Mouse (Mus musculus) limb, embryonic 13.5 days (tissue): ENCODE results near the gene Mmaa. TPM values are rescaled to one million over a fixed set of nuclear protein-coding genes. Genes with fewer than 3 reads are reported as not detected.

Experiments
- ATAC-seq: fragments of 200-750 bp; cut with Nextera tagmentation; 2 replicates; pipeline ENCODE4 v1.8.0; 2017; ENCODE audit warnings: low read depth, moderate number of reproducible peaks, moderate TSS enrichment; ENCODE audit not compliant: low FRiP score
- H3K27ac ChIP-seq: fragments of 300-500 bp; sonication (generic); 2 replicates; pipeline ENCODE4 v1.5.1; 2015; ENCODE audit warnings: inconsistent platforms, mild to moderate bottlenecking, moderate library complexity
- H3K27me3 ChIP-seq: fragments of 300-500 bp; sonication (generic); 2 replicates; pipeline ENCODE4 v1.6.1; 2015; ENCODE audit warnings: mild to moderate bottlenecking, inconsistent platforms
- H3K36me3 ChIP-seq: fragments of 300-500 bp; sonication (generic); 2 replicates; pipeline ENCODE4 v1.6.1; 2015; ENCODE audit warnings: inconsistent platforms, mild to moderate bottlenecking, moderate library complexity
- H3K4me1 ChIP-seq: fragments of 300-500 bp; sonication (generic); 2 replicates; pipeline ENCODE4 v1.6.1; 2015; ENCODE audit warnings: inconsistent platforms
- H3K4me2 ChIP-seq: fragments of 300-500 bp; sonication (generic); replicated peaks from 2 replicates; pipeline ENCODE4 v1.6.1; 2015; ENCODE audit warnings: inconsistent platforms, mild to moderate bottlenecking, moderate library complexity
- H3K4me3 ChIP-seq: fragments of 300-500 bp; sonication (generic); 2 replicates; pipeline ENCODE4 v1.5.1; 2015; ENCODE audit warnings: moderate library complexity, mild to moderate bottlenecking, inconsistent platforms
- H3K9ac ChIP-seq: fragments of 300-500 bp; sonication (generic); 2 replicates; pipeline ENCODE4 v1.6.1; 2015; ENCODE audit warnings: mild to moderate bottlenecking, inconsistent platforms
- H3K9me3 ChIP-seq: fragments of 300-500 bp; sonication (generic); 2 replicates; pipeline ENCODE4 v1.6.1; 2016; ENCODE audit warnings: inconsistent platforms
- WGBS: fragments of 180-500 bp; shearing (Covaris S2); methylation state at CpG from one replicate; pipeline ENCODE4 v1.1.7; 2015; 5-methylcytosine and 5-hydroxymethylcytosine counted together
- polyA plus RNA-seq: library from polyadenylated mRNA; unstranded; fragments of >200 nt; fragmentation: Nextera tagmentation; extraction: Ambion mirVana; gene quantifications from 2 replicates; pipeline ENCODE4 v1.2.1, GENCODE M21; 2015

Gene Mmaa
- polyA plus RNA-seq, 1 experiment from 2014 or later = 21.3 TPM

DNA sequence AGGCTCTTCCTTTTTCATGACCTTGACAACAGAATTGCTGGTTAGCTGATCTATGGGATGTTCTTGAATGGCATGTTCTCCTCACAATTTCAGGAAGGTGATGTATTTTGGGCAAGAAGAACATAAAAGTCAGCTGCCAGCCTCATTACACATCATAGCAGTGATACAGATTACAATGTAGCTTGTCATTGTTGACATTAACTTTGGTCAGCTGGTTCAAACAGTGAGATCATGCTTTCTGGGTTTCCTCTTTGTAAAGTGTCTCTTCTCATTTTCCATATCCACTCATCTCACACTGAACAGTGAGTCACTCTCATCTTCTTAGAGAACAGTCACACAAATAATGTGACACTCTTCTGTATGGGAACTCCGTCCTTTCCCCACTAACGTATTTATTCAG lies 51.3 kb downstream of the Mmaa start:
- H3K36me3 ChIP-seq = no peaks in the 10 kb centered on the region
- H3K9me3 ChIP-seq = no peaks in the 10 kb centered on the region
- ATAC-seq = no peak
- no peak overlapping the region for H3K9ac ChIP-seq
- 86% methylated on average over 2 of the region's 2 CpGs for WGBS
- no peaks in the 10 kb centered on the region for H3K27me3 ChIP-seq
- no peak overlapping the region for H3K4me3 ChIP-seq
- no peak overlapping the region for H3K27ac ChIP-seq
- peaks cover 5% of the 10 kb centered on the region; the same call in 1 of the 2 replicates for H3K4me1 ChIP-seq
- H3K4me2 ChIP-seq = no peak overlapping the region

DNA sequence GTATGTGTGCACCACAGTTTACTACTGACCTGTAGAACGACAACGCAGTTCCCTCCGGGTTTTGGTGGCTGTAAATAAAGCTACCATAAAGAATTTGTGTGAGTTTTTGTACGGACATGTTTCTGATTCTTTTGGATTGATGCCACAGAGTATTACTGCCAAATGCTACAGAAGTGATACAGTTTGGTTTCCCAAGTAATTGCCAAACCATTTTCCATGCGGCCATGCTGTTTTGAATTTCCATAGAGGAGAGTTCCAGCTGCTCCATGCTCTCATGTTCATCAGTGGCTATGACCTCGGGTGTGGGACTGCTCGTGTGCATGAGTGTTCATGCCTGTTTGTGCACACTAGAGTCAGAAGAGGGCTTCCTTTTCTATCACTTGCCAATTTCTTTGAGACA lies 54.7 kb downstream of the Mmaa start:
- no peak overlapping the region for H3K27ac ChIP-seq
- no peak for ATAC-seq
- WGBS = 71% methylated on average over 7 of the region's 7 CpGs

DNA sequence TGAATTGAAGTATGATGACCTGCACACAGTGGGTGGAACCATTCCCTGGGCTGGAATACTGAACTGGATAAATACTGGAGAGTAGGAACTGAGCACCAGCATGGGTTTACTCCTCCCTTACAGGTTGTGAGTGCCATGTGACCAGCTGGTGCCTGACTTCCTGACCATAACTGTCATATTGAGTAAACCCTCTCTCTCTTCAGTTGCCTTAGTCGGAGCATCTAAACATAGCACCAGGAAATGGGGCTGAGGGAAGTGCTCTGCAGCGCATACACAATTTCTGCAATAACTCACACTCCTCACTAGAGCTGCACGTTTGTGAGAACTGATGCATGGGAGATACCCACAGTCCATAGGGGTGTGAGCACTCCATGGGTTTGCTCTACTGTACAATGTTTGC lies 55.4 kb downstream of the Mmaa start:
- Histone ChIP-seq H3K9me3 (no peaks in the 10 kb centered on the region), H3K27ac (no peak overlapping the region), H3K4me2 (no peak overlapping the region), H3K4me1 (no peaks in the 10 kb centered on the region), H3K27me3 (no peaks in the 10 kb centered on the region), H3K4me3 (no peak overlapping the region), H3K36me3 (no peaks in the 10 kb centered on the region), H3K9ac (no peak overlapping the region)
- WGBS = 88% methylated on average over 3 of the region's 3 CpGs
- no peak for ATAC-seq

More for the DNA sequence above, 54.7 kb downstream of the Mmaa start:
- Histone ChIP-seq H3K9ac (no peak overlapping the region), H3K9me3 (no peaks in the 10 kb centered on the region), H3K4me1 (no peaks in the 10 kb centered on the region), H3K27me3 (no peaks in the 10 kb centered on the region), H3K4me2 (no peak overlapping the region), H3K4me3 (no peak overlapping the region), H3K36me3 (no peaks in the 10 kb centered on the region)

DNA sequence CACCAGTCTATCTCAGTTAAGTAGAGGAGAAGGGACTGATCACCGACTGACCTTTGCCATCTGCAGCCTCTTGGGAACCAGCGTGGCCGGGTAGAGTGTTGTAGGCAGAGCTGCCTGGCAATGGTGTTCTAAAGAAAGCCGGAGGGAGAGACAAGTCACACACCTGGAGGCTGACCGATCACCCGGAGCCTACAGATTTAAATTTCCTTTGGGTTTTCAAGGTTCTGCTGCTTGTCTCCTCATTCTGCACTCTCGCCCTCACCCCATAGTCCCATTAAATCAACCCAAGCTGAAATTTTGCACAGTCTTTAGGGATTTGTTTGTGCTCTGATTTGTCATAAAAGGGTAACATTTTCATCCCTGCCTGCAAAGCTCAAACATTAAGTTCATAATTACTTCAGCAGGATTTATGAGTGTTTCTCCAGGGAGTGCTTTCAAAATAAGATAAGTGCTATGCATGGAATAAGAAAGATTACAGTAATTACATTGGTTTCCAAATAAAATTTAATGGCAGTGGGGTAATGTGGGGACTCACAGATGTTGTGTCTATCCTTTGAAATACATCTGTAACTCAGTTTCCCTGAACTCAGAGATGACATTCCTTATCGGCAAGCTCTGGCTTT lies 65.4 kb downstream of the Mmaa start:
- ATAC-seq = peak; percentile 51; the same call in 1 of the 2 replicates
- no peak overlapping the region for H3K9ac ChIP-seq

DNA sequence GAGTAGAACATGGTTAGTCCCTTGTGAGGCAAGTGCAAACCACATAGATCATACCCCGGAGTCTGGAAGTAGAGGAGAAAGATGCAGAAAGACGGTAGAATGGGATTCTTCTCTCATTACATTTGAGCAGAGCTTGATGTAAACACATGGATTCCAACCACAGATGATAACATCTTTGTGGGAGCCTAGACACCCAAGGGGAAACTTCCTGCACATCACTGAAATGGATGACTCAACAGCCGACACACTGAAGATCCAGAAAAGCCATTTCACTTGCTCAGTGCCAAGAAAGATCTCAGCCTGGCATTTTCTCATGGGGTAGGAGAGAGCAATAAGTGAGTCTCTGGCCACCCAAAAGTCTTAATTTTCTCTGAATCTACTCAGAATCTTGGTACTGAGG lies 66.8 kb downstream of the Mmaa start:
- H3K36me3 ChIP-seq = no peaks in the 10 kb centered on the region
- H3K9ac ChIP-seq = no peak overlapping the region
- H3K27ac ChIP-seq = no peak overlapping the region
- ATAC-seq = no peak
- H3K4me1 ChIP-seq = peaks cover 13% of the 10 kb centered on the region
- H3K4me2 ChIP-seq = no peak overlapping the region
- peaks cover 14% of the 10 kb centered on the region; the same call in 1 of the 2 replicates for H3K9me3 ChIP-seq
- 93% methylated on average over 3 of the region's 3 CpGs for WGBS
- no peaks in the 10 kb centered on the region for H3K27me3 ChIP-seq
- no peak overlapping the region for H3K4me3 ChIP-seq

More for the DNA sequence above, 65.4 kb downstream of the Mmaa start:
- H3K27me3 ChIP-seq = no peaks in the 10 kb centered on the region
- peaks cover 14% of the 10 kb centered on the region; the same call in 1 of the 2 replicates for H3K9me3 ChIP-seq
- peaks cover 11% of the 10 kb centered on the region for H3K4me1 ChIP-seq
- no peak overlapping the region for H3K27ac ChIP-seq
- no peak overlapping the region for H3K4me2 ChIP-seq
- 50% methylated on average over 8 of the region's 8 CpGs for WGBS
- H3K36me3 ChIP-seq = no peaks in the 10 kb centered on the region
- no peak overlapping the region for H3K4me3 ChIP-seq

DNA sequence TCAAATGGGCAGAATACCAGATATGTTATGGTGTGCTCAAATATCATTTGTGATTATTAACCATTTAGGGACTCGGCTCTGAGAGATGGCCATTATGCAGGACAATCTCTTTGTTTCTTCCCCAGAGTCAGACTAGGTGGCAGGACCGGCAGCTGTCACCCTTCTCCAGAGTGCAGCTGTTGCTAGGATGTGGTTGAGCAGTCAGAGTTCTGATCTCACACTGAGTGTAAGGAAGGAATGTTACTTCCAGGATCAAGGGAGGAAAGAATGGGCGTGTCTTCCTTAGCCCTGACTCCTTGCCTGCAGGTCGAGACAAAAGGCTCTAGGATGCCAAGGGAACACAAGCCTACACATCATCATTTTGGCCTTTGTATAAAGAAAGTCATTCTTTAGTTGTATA lies 67.5 kb downstream of the Mmaa start:
- peak; percentile 41; the same call in 1 of the 2 replicates for ATAC-seq
- WGBS = 78% methylated on average over 4 of the region's 4 CpGs
- Histone ChIP-seq H3K4me1 (peaks cover 20% of the 10 kb centered on the region), H3K9me3 (peaks cover 14% of the 10 kb centered on the region; the same call in 1 of the 2 replicates), H3K27ac (no peak overlapping the region), H3K27me3 (no peaks in the 10 kb centered on the region), H3K4me3 (no peak overlapping the region), H3K36me3 (no peaks in the 10 kb centered on the region), H3K4me2 (no peak overlapping the region), H3K9ac (no peak overlapping the region)

DNA sequence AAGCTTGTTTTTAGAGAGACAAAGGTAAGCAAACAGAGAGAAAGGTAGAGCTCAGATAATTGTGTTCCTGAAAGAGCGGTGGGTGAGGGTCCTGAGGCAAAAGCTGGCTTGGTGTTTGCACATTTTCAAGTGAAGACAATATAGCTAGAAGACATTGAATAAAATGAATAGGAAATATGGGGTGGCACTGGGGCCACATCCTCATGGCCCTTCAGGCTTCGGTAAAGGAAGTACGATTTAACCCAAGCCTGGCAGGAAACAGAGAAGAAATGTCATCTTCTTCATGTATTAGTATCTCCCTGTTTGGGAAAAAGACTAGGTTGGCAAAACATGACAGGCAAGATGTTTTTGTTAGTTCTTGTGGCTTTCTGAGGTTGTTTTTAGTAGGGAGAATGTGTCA lies 68.7 kb downstream of the Mmaa start:
- no peak overlapping the region for H3K4me3 ChIP-seq
- WGBS = 94% methylated on average over 3 of the region's 3 CpGs
- H3K9ac ChIP-seq = no peak overlapping the region
- H3K4me1 ChIP-seq = peaks cover 30% of the 10 kb centered on the region
- H3K27me3 ChIP-seq = no peaks in the 10 kb centered on the region
- H3K4me2 ChIP-seq = no peak overlapping the region
- no peaks in the 10 kb centered on the region for H3K36me3 ChIP-seq
- H3K9me3 ChIP-seq = peaks cover 14% of the 10 kb centered on the region; the same call in 1 of the 2 replicates
- no peak overlapping the region for H3K27ac ChIP-seq
- ATAC-seq = no peak

DNA sequence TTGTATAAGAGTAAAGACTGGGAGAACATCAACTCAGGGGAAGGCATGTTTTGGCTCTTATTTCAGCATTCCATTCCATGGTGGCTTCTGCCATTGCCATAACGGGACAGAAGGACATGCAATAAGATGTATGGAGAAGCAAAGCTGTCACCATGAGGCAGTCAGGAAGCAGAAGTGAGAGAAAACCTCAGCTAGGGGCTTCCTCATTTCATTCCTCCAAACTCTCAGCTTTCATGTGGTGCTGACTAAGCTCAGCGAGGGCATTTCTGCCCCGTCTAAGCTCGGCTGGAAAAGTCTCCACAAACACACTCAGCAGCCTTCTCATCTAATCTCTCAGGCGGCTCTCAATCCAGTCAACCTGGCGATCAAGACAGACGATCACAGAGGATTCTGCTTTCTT lies 69.2 kb downstream of the Mmaa start:
- no peak for ATAC-seq
- Histone ChIP-seq H3K9ac (no peak overlapping the region), H3K27ac (no peak overlapping the region), H3K9me3 (peaks cover 14% of the 10 kb centered on the region; the same call in 1 of the 2 replicates), H3K4me1 (peaks cover 30% of the 10 kb centered on the region), H3K4me3 (no peak overlapping the region), H3K27me3 (no peaks in the 10 kb centered on the region), H3K36me3 (no peaks in the 10 kb centered on the region), H3K4me2 (no peak overlapping the region)
- WGBS = 78% methylated on average over 7 of the region's 7 CpGs

DNA sequence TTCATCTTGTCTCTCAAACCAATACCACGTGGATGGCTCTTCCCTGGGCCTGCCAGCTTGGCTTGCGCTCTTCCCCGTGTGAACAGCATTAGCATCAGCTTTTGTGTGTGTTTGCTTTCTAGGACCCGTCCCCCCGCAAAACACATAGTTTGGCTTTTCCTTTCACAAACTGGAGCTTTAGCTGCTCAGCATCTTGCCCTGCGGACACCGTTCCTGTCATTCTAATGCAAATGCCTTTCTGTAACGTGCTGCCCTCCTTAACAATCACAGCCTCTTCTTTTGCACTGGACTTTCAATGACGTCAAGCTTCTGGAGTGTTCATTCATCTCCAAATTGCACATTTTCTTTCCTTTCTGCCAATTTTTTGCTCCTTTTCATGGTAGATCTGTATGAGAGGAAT lies 70.4 kb downstream of the Mmaa start:
- no peak overlapping the region for H3K4me2 ChIP-seq
- no peak overlapping the region for H3K27ac ChIP-seq
- H3K36me3 ChIP-seq = no peaks in the 10 kb centered on the region
- H3K27me3 ChIP-seq = no peaks in the 10 kb centered on the region
- ATAC-seq = no peak
- H3K9ac ChIP-seq = no peak overlapping the region
- H3K9me3 ChIP-seq = peaks cover 14% of the 10 kb centered on the region; the same call in 1 of the 2 replicates
- peaks cover 24% of the 10 kb centered on the region for H3K4me1 ChIP-seq
- WGBS = 88% methylated on average over 9 of the region's 9 CpGs
- H3K4me3 ChIP-seq = no peak overlapping the region

DNA sequence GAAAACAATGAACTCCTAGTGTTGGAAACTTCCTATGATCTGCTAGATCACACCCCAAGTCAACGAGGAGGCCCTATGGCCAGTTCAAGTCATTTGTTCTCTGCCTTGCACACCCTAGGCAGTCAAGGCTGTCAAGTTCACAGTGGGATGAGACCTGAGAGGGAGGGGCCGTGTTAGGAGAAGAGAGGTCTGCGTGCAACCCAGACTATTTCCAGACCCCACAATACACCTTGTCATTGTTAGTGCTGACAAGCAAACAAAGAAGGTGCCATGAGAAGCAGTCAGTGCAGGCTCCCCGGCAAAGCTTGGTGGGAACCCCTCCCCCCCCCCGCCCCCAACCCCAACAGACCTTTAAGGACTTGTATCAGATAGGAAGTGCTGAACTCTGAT lies 72.0 kb downstream of the Mmaa start:
- Histone ChIP-seq H3K27me3 (no peaks in the 10 kb centered on the region), H3K27ac (peak overlapping the region; percentile 80; the same call in 1 of the 2 replicates), H3K9me3 (peaks cover 8% of the 10 kb centered on the region; the same call in 1 of the 2 replicates), H3K4me2 (no peak overlapping the region), H3K4me3 (no peak overlapping the region), H3K36me3 (no peaks in the 10 kb centered on the region), H3K9ac (no peak overlapping the region), H3K4me1 (peaks cover 20% of the 10 kb centered on the region)
- ATAC-seq = no peak
- 69% methylated on average over 5 of the region's 5 CpGs for WGBS

DNA sequence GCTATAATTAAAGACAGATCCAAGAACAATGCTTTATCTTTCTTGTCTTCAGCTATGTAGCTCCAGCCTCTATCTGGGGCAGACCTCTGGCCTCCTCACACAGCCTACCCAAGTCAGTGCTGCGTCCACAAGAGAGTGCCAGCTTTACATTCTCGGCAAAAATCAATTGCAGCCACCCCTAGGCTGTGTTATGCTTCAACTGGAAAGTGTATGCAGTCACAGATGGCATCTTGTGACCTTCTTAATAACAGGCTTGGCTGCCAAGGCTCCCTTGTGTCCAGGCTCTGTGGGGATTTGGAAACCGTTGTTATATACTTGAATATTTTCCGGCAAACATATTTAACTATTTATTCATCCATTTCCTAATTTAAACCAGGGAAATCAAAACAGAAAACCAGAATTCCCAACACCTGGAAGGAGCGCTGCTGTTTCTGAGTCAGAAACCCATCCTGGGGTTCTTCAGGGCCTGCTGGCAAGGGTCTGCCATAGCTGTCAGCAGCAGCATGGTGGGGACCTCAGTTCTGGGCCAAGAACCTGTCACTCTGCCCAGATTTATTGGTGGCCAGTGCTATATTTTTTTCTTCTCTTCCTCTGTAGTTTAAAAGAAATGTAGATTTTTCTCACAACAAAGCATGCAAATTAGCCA lies 72.5 kb downstream of the Mmaa start:
- Histone ChIP-seq H3K27ac (peak overlapping the region; percentile 80; the same call in 1 of the 2 replicates), H3K4me2 (no peak overlapping the region), H3K4me3 (no peak overlapping the region), H3K36me3 (no peaks in the 10 kb centered on the region), H3K27me3 (no peaks in the 10 kb centered on the region), H3K9me3 (peaks cover 10% of the 10 kb centered on the region; the same call in 1 of the 2 replicates), H3K9ac (no peak overlapping the region), H3K4me1 (peaks cover 20% of the 10 kb centered on the region)
- WGBS = 37% methylated on average over 5 of the region's 5 CpGs
- peak; percentile 44; the same call in 1 of the 2 replicates for ATAC-seq
